Mouse (Mus musculus): ENCODE measurements around the gene H3f3b. TPM values are rescaled to one million over a fixed set of nuclear protein-coding genes. Genes with fewer than 3 reads are reported as not detected.
A peak's percentile ranks its signal among the peaks of the same experiment; 100 is the strongest.

H3f3b gene
- total and polyA plus RNA-seq, 2 experiments from 2014 or later = 936 to 2,422 TPM

GRCm38 (mm10) chr11:115983291-115983690, 44.5 kb downstream of the H3f3b start:
- H3K36me3 ChIP-seq (ENCODE audit: insufficient read depth) = no peaks in the 10 kb centered on the region
- H3K27ac ChIP-seq (ENCODE audit: low read depth, low read length) = no peak overlapping the region
- DNase-seq (no peak), ATAC-seq (no peak)
- no peaks in the 10 kb centered on the region for H3K4me1 ChIP-seq (ENCODE audit: insufficient read depth)
- 80% methylated on average over 8 of the region's 8 CpGs for WGBS
- H3K4me2 ChIP-seq (ENCODE audit: low read depth) = no peak overlapping the region
- H3K9ac ChIP-seq = no peak overlapping the region
- H3K27me3 ChIP-seq (ENCODE audit: insufficient read depth, low read length) = no peaks in the 10 kb centered on the region
- H3K9me3 ChIP-seq (ENCODE audit: low read length) = no peaks in the 10 kb centered on the region
- TF ChIP-seq CTCF (IDR thresholded peaks at IDR 0.05; ENCODE audit: low read depth) = no peak
- H3K4me3 ChIP-seq (ENCODE audit: low read depth, low read length) = no peak overlapping the region

- H3K9me3 ChIP-seq (ENCODE audit: low read length) = no peaks in the 10 kb centered on the region
- no peak overlapping the region for H3K4me2 ChIP-seq (ENCODE audit: low read depth)
- ATAC-seq = no peak
- 85% methylated on average over 15 of the region's 15 CpGs for WGBS
- no peak for DNase-seq
- no peaks in the 10 kb centered on the region for H3K36me3 ChIP-seq (ENCODE audit: insufficient read depth)
- H3K9ac ChIP-seq = no peak overlapping the region
- no peak for TF ChIP-seq CTCF (IDR thresholded peaks at IDR 0.05; ENCODE audit: low read depth)
- no peak overlapping the region for H3K4me3 ChIP-seq (ENCODE audit: low read depth, low read length)
- H3K27me3 ChIP-seq (ENCODE audit: insufficient read depth, low read length) = no peaks in the 10 kb centered on the region
- H3K4me1 ChIP-seq (ENCODE audit: insufficient read depth) = no peaks in the 10 kb centered on the region
- no peak overlapping the region for H3K27ac ChIP-seq (ENCODE audit: low read depth, low read length)
Measured at GRCm38 (mm10) chr11:115982472-115982871, 45.3 kb downstream of the H3f3b start.

- DNase-seq (no peak), ATAC-seq (no peak)
- Histone ChIP-seq H3K4me2 (ENCODE audit: low read depth) (0 out of 2 replicates have a peak overlapping the region, but pooled peaks have one; percentile 66), H3K27me3 (ENCODE audit: insufficient read depth, low read length) (peaks cover 15% of the 10 kb centered on the region), H3K4me3 (ENCODE audit: low read depth, low read length) (no peak overlapping the region), H3K4me1 (ENCODE audit: insufficient read depth) (0 out of 2 replicates have a peak, but pooled peaks cover 4% of the 10 kb centered on the region), H3K27ac (ENCODE audit: low read depth, low read length) (no peak overlapping the region), H3K9ac (no peak overlapping the region), H3K9me3 (ENCODE audit: low read length) (no peaks in the 10 kb centered on the region), H3K36me3 (ENCODE audit: insufficient read depth) (no peaks in the 10 kb centered on the region)
- TF ChIP-seq CTCF (IDR thresholded peaks at IDR 0.05; ENCODE audit: low read depth) = no peak
- WGBS = 26% methylated on average over 12 of the region's 12 CpGs
Measured at GRCm38 (mm10) chr11:115975544-115975943, 52.2 kb downstream of the H3f3b start.

- Histone ChIP-seq H3K9me3 (ENCODE audit: low read length) (no peaks in the 10 kb centered on the region), H3K4me1 (ENCODE audit: insufficient read depth) (0 out of 2 replicates have a peak, but pooled peaks cover 4% of the 10 kb centered on the region), H3K4me2 (ENCODE audit: low read depth) (peak overlapping the region; percentile 66), H3K36me3 (ENCODE audit: insufficient read depth) (no peaks in the 10 kb centered on the region), H3K27me3 (ENCODE audit: insufficient read depth, low read length) (peaks cover 15% of the 10 kb centered on the region), H3K4me3 (ENCODE audit: low read depth, low read length) (peak overlapping the region; percentile 34), H3K27ac (ENCODE audit: low read depth, low read length) (no peak overlapping the region), H3K9ac (0 out of 2 replicates have a peak overlapping the region, but pooled peaks have one; percentile 28)
- ATAC-seq (no peak), DNase-seq (peak; percentile 25)
- 3% methylated on average over 18 of the region's 18 CpGs for WGBS
- no peak for TF ChIP-seq CTCF (IDR thresholded peaks at IDR 0.05; ENCODE audit: low read depth)
Measured at GRCm38 (mm10) chr11:115975083-115975420, 52.7 kb downstream of the H3f3b start.

GRCm38 (mm10) chr11:115974309-115975082, 53.3 kb downstream of the H3f3b start, which contains the start of gene Itgb4:
TSS of gene Itgb4 (plus strand) at chr11:115974709.
- no peak for DNase-seq
- Histone ChIP-seq H3K4me1 (ENCODE audit: insufficient read depth) (0 out of 2 replicates have a peak, but pooled peaks cover 4% of the 10 kb centered on the region), H3K27ac (ENCODE audit: low read depth, low read length) (no peak within 1 kb of the TSS), H3K27me3 (ENCODE audit: insufficient read depth, low read length) (peaks cover 15% of the 10 kb centered on the region), H3K4me3 (ENCODE audit: low read depth, low read length) (peak within 1 kb of the TSS; percentile 34), H3K36me3 (ENCODE audit: insufficient read depth) (no peaks in the 10 kb centered on the region), H3K9me3 (ENCODE audit: low read length) (no peaks in the 10 kb centered on the region), H3K4me2 (ENCODE audit: low read depth) (peak within 1 kb of the TSS; percentile 66), H3K9ac (peak within 1 kb of the TSS; percentile 28; the same call in 1 of the 2 replicates)
- no peak; the same call in 1 of the 2 replicates for ATAC-seq
- WGBS = 12% methylated on average over 51 of the region's 58 CpGs
- peak; percentile 3; the same call in 1 of the 2 replicates for TF ChIP-seq CTCF (IDR thresholded peaks at IDR 0.05; ENCODE audit: low read depth)

Other genes with a start within 250 kb of the H3f3b start
- gene Caskin2, start 214.3 kb downstream of the H3f3b start, total RNA-seq (2014; rRNA removed) = 14.5 and 14.7 TPM in 2 replicates
- 4.5 and 6.1 TPM in 2 replicates for gene Caskin2, start 214.3 kb downstream of the H3f3b start, polyA plus RNA-seq (2015; fragmentation: Nextera tagmentation; extraction: Ambion mirVana)
- gene Tsen54, start 213.2 kb downstream of the H3f3b start, total RNA-seq (2014; rRNA removed) = 23.5 and 25.5 TPM in 2 replicates
- 16.8 and 18.1 TPM in 2 replicates for gene Tsen54, start 213.2 kb downstream of the H3f3b start, polyA plus RNA-seq (2015; fragmentation: Nextera tagmentation; extraction: Ambion mirVana)
- gene Llgl2, start 203.9 kb downstream of the H3f3b start, total RNA-seq (2014; rRNA removed) = 2.7 and 4.0 TPM in 2 replicates
- gene Llgl2, start 203.9 kb downstream of the H3f3b start, polyA plus RNA-seq (2015; fragmentation: Nextera tagmentation; extraction: Ambion mirVana) = 0.72 and 1.1 TPM in 2 replicates
- not detected in 2 replicates for gene Myo15b, start 169.6 kb downstream of the H3f3b start, total RNA-seq (2014; rRNA removed)
- gene Myo15b, start 169.6 kb downstream of the H3f3b start, polyA plus RNA-seq (2015; fragmentation: Nextera tagmentation; extraction: Ambion mirVana) = 0.01 TPM in 1 of 2 replicates, not detected in the other
- gene Smim5, start 128.0 kb downstream of the H3f3b start, total RNA-seq (2014; rRNA removed) = 0.95 and 1.0 TPM in 2 replicates
- gene Smim5, start 128.0 kb downstream of the H3f3b start, polyA plus RNA-seq (2015; fragmentation: Nextera tagmentation; extraction: Ambion mirVana) = 2.4 and 2.5 TPM in 2 replicates
- not detected in 2 replicates for gene Smim6, start 115.9 kb downstream of the H3f3b start, total RNA-seq (2014; rRNA removed)
- gene Smim6, start 115.9 kb downstream of the H3f3b start, polyA plus RNA-seq (2015; fragmentation: Nextera tagmentation; extraction: Ambion mirVana) = 0.27 TPM in 1 of 2 replicates, not detected in the other
- 60.4 and 70.9 TPM in 2 replicates for gene Sap30bp, start 94.7 kb downstream of the H3f3b start, total RNA-seq (2014; rRNA removed)
- gene Sap30bp, start 94.7 kb downstream of the H3f3b start, polyA plus RNA-seq (2015; fragmentation: Nextera tagmentation; extraction: Ambion mirVana) = 49.5 and 59.4 TPM in 2 replicates
- 14.5 and 18.9 TPM in 2 replicates for gene Recql5, start 94.5 kb downstream of the H3f3b start, total RNA-seq (2014; rRNA removed)
- 6.9 and 8.4 TPM in 2 replicates for gene Recql5, start 94.5 kb downstream of the H3f3b start, polyA plus RNA-seq (2015; fragmentation: Nextera tagmentation; extraction: Ambion mirVana)
- 0.46 and 1.1 TPM in 2 replicates for gene Itgb4, start 53.3 kb downstream of the H3f3b start, total RNA-seq (2014; rRNA removed)
- 0.93 and 1.3 TPM in 2 replicates for gene Itgb4, start 53.3 kb downstream of the H3f3b start, polyA plus RNA-seq (2015; fragmentation: Nextera tagmentation; extraction: Ambion mirVana)
- gene Galk1, start 15.2 kb downstream of the H3f3b start, total RNA-seq (2014; rRNA removed) = 42.6 and 52.2 TPM in 2 replicates
- 61.1 and 66.4 TPM in 2 replicates for gene Galk1, start 15.2 kb downstream of the H3f3b start, polyA plus RNA-seq (2015; fragmentation: Nextera tagmentation; extraction: Ambion mirVana)
- gene Unk, start 2.4 kb upstream of the H3f3b start, total RNA-seq (2014; rRNA removed) = 38.9 and 43.8 TPM in 2 replicates
- 18.7 and 22.5 TPM in 2 replicates for gene Unk, start 2.4 kb upstream of the H3f3b start, polyA plus RNA-seq (2015; fragmentation: Nextera tagmentation; extraction: Ambion mirVana)
- gene Unc13d, start 50.0 kb upstream of the H3f3b start, total RNA-seq (2014; rRNA removed) = 0.46 and 0.86 TPM in 2 replicates
- 0.29 and 0.58 TPM in 2 replicates for gene Unc13d, start 50.0 kb upstream of the H3f3b start, polyA plus RNA-seq (2015; fragmentation: Nextera tagmentation; extraction: Ambion mirVana)
- gene Wbp2, start 59.0 kb upstream of the H3f3b start, total RNA-seq (2014; rRNA removed) = 94.7 and 130 TPM in 2 replicates
- gene Wbp2, start 59.0 kb upstream of the H3f3b start, polyA plus RNA-seq (2015; fragmentation: Nextera tagmentation; extraction: Ambion mirVana) = 281 and 287 TPM in 2 replicates
- gene Trim47, start 99.2 kb upstream of the H3f3b start, total RNA-seq (2014; rRNA removed) = 10.5 and 13.0 TPM in 2 replicates
- gene Trim47, start 99.2 kb upstream of the H3f3b start, polyA plus RNA-seq (2015; fragmentation: Nextera tagmentation; extraction: Ambion mirVana) = 6.6 and 7.8 TPM in 2 replicates
- gene Trim65, start 103.2 kb upstream of the H3f3b start, total RNA-seq (2014; rRNA removed) = 4.2 and 5.0 TPM in 2 replicates
- 1.2 and 1.9 TPM in 2 replicates for gene Trim65, start 103.2 kb upstream of the H3f3b start, polyA plus RNA-seq (2015; fragmentation: Nextera tagmentation; extraction: Ambion mirVana)
- 56.7 and 67.8 TPM in 2 replicates for gene Mrpl38, start 110.9 kb upstream of the H3f3b start, total RNA-seq (2014; rRNA removed)
- 60.7 and 63.6 TPM in 2 replicates for gene Mrpl38, start 110.9 kb upstream of the H3f3b start, polyA plus RNA-seq (2015; fragmentation: Nextera tagmentation; extraction: Ambion mirVana)
- 97.9 and 108 TPM in 2 replicates for gene Fbf1, start 140.2 kb upstream of the H3f3b start, total RNA-seq (2014; rRNA removed)
- gene Fbf1, start 140.2 kb upstream of the H3f3b start, polyA plus RNA-seq (2015; fragmentation: Nextera tagmentation; extraction: Ambion mirVana) = 23.2 and 38.2 TPM in 2 replicates
- gene Ten1, start 170.9 kb upstream of the H3f3b start, total RNA-seq (2014; rRNA removed) = 62.8 and 65.6 TPM in 2 replicates
- 92.8 and 104 TPM in 2 replicates for gene Ten1, start 170.9 kb upstream of the H3f3b start, polyA plus RNA-seq (2015; fragmentation: Nextera tagmentation; extraction: Ambion mirVana)
- gene Acox1, start 171.1 kb upstream of the H3f3b start, total RNA-seq (2014; rRNA removed) = 89.4 and 108 TPM in 2 replicates
- gene Acox1, start 171.1 kb upstream of the H3f3b start, polyA plus RNA-seq (2015; fragmentation: Nextera tagmentation; extraction: Ambion mirVana) = 43.8 and 58.2 TPM in 2 replicates
- 1.5 and 2.3 TPM in 2 replicates for gene Evpl, start 210.1 kb upstream of the H3f3b start, total RNA-seq (2014; rRNA removed)
- gene Evpl, start 210.1 kb upstream of the H3f3b start, polyA plus RNA-seq (2015; fragmentation: Nextera tagmentation; extraction: Ambion mirVana) = 0.49 and 1.1 TPM in 2 replicates
- 18.5 and 24.5 TPM in 2 replicates for gene Srp68, start 246.3 kb upstream of the H3f3b start, total RNA-seq (2014; rRNA removed)
- 42.4 and 51.3 TPM in 2 replicates for gene Srp68, start 246.3 kb upstream of the H3f3b start, polyA plus RNA-seq (2015; fragmentation: Nextera tagmentation; extraction: Ambion mirVana)